Mouse (Mus musculus) limb, embryonic 12.5 days (tissue): ENCODE measurements around the gene 4930402H24Rik. TPM values are rescaled to one million over a fixed set of nuclear protein-coding genes. Genes with fewer than 3 reads are reported as not detected.

Experiments used
- ATAC-seq: fragments of 200-750 bp; cut with Nextera tagmentation; 2 replicates; pipeline ENCODE4 v1.8.0; 2017; ENCODE audit warnings: low read depth, moderate TSS enrichment; ENCODE audit not compliant: insufficient number of reproducible peaks, insufficient read depth, low FRiP score, low TSS enrichment
- H3K27ac ChIP-seq: fragments of 300-500 bp; sonication (generic); 2 replicates; pipeline ENCODE4 v1.5.1; 2016; ENCODE audit warnings: mild to moderate bottlenecking, moderate library complexity
- H3K27me3 ChIP-seq: fragments of 300-500 bp; sonication (generic); 2 replicates; pipeline ENCODE4 v1.6.1; 2016; ENCODE audit warnings: mild to moderate bottlenecking, moderate library complexity
- H3K36me3 ChIP-seq: fragments of 300-500 bp; sonication (generic); 2 replicates; pipeline ENCODE4 v1.6.1; 2016; ENCODE audit warnings: mild to moderate bottlenecking, moderate library complexity
- H3K4me1 ChIP-seq: fragments of 300-500 bp; sonication (generic); replicated peaks from 2 replicates; pipeline ENCODE4 v1.6.1; 2016
- H3K4me2 ChIP-seq: fragments of 300-500 bp; sonication (generic); 2 replicates; pipeline ENCODE4 v1.6.1; 2016; ENCODE audit warnings: mild to moderate bottlenecking, moderate library complexity
- H3K4me3 ChIP-seq: fragments of 300-500 bp; sonication (generic); replicated peaks from 2 replicates; pipeline ENCODE4 v1.5.1; 2016; ENCODE audit warnings: mild to moderate bottlenecking
- H3K9ac ChIP-seq: fragments of 300-500 bp; sonication (generic); replicated peaks from 2 replicates; pipeline ENCODE4 v1.6.1; 2016; ENCODE audit warnings: mild to moderate bottlenecking, moderate library complexity
- H3K9me3 ChIP-seq: fragments of 300-500 bp; sonication (generic); 2 replicates; pipeline ENCODE4 v1.6.1; 2016; ENCODE audit warnings: mild to moderate bottlenecking, moderate library complexity
- WGBS: fragments of 180-500 bp; shearing (Covaris S2); methylation state at CpG from one replicate; pipeline ENCODE4 v1.1.7; 2016; 5-methylcytosine and 5-hydroxymethylcytosine counted together
- polyA plus RNA-seq: library from polyadenylated mRNA; unstranded; fragments of >200 nt; fragmentation: Nextera tagmentation; extraction: Ambion mirVana; gene quantifications from 2 replicates; pipeline ENCODE4 v1.2.1, GENCODE M21; 2016

Gene 4930402H24Rik
- polyA plus RNA-seq, 1 experiment from 2014 or later, result 39.7 TPM

GRCm38 (mm10) chr2:130914873-130915272 is 8.7 kb upstream of the 4930402H24Rik start:
- no peak for ATAC-seq
- Histone ChIP-seq H3K9ac (no peak overlapping the region), H3K9me3 (no peaks in the 10 kb centered on the region), H3K36me3 (no peaks in the 10 kb centered on the region), H3K4me2 (no peak overlapping the region), H3K27ac (no peak overlapping the region), H3K4me3 (no peak overlapping the region), H3K27me3 (no peaks in the 10 kb centered on the region), H3K4me1 (peaks cover 13% of the 10 kb centered on the region)
- WGBS, result 65% methylated on average over 1 of the region's 1 CpGs

- WGBS, result 79% methylated on average over 1 of the region's 1 CpGs
- no peak for ATAC-seq
- peaks cover 23% of the 10 kb centered on the region for H3K4me1 ChIP-seq
- H3K9me3 ChIP-seq, result no peaks in the 10 kb centered on the region
- H3K27me3 ChIP-seq, result no peaks in the 10 kb centered on the region
- no peak overlapping the region for H3K9ac ChIP-seq
- H3K4me3 ChIP-seq, result no peak overlapping the region
- no peak overlapping the region for H3K4me2 ChIP-seq
- H3K36me3 ChIP-seq, result no peaks in the 10 kb centered on the region
- no peak overlapping the region for H3K27ac ChIP-seq
Measured at GRCm38 (mm10) chr2:130911691-130912090, 5.5 kb upstream of the 4930402H24Rik start.

GRCm38 (mm10) chr2:130906584-130907315 is 544 bp upstream of the 4930402H24Rik start:
- Histone ChIP-seq H3K4me3 (peak overlapping the region; percentile 100), H3K4me2 (peak overlapping the region; percentile 91), H3K4me1 (peaks cover 21% of the 10 kb centered on the region), H3K27me3 (no peaks in the 10 kb centered on the region), H3K9me3 (no peaks in the 10 kb centered on the region), H3K9ac (peak overlapping the region; percentile 93), H3K36me3 (no peaks in the 10 kb centered on the region; the same call in 1 of the 2 replicates), H3K27ac (peak overlapping the region; percentile 60)
- ATAC-seq, result peak; percentile 49; the same call in 1 of the 2 replicates
- WGBS, result under 1% methylated on average over 49 of the region's 58 CpGs

- 88% methylated on average over 2 of the region's 2 CpGs for WGBS
- no peak overlapping the region for H3K4me3 ChIP-seq
- H3K27ac ChIP-seq, result no peak overlapping the region
- H3K4me2 ChIP-seq, result no peak overlapping the region
- H3K9ac ChIP-seq, result no peak overlapping the region
- no peaks in the 10 kb centered on the region for H3K4me1 ChIP-seq
- H3K36me3 ChIP-seq, result peaks cover 4% of the 10 kb centered on the region; the same call in 1 of the 2 replicates
- no peaks in the 10 kb centered on the region for H3K9me3 ChIP-seq
- no peaks in the 10 kb centered on the region for H3K27me3 ChIP-seq
- no peak for ATAC-seq
Measured at GRCm38 (mm10) chr2:130898783-130899182, 7.4 kb downstream of the 4930402H24Rik start.

- no peaks in the 10 kb centered on the region for H3K27me3 ChIP-seq
- no peak for ATAC-seq
- WGBS, result 79% methylated on average over 2 of the region's 2 CpGs
- no peaks in the 10 kb centered on the region for H3K9me3 ChIP-seq
- no peak overlapping the region for H3K4me3 ChIP-seq
- no peaks in the 10 kb centered on the region for H3K4me1 ChIP-seq
- H3K27ac ChIP-seq, result no peak overlapping the region
- 0 out of 2 replicates have a peak, but pooled peaks cover 4% of the 10 kb centered on the region for H3K36me3 ChIP-seq
- no peak overlapping the region for H3K9ac ChIP-seq
- no peak overlapping the region for H3K4me2 ChIP-seq
Measured at GRCm38 (mm10) chr2:130897856-130898255, 8.3 kb downstream of the 4930402H24Rik start.

GRCm38 (mm10) chr2:130896944-130897343 is 9.3 kb downstream of the 4930402H24Rik start:
- 0 out of 2 replicates have a peak, but pooled peaks cover 6% of the 10 kb centered on the region for H3K36me3 ChIP-seq
- H3K4me2 ChIP-seq, result no peak overlapping the region
- ATAC-seq, result no peak
- H3K4me3 ChIP-seq, result no peak overlapping the region
- H3K27ac ChIP-seq, result no peak overlapping the region
- H3K27me3 ChIP-seq, result no peaks in the 10 kb centered on the region
- no peaks in the 10 kb centered on the region for H3K4me1 ChIP-seq
- no peaks in the 10 kb centered on the region for H3K9me3 ChIP-seq
- WGBS, result 70% methylated on average over 2 of the region's 2 CpGs
- H3K9ac ChIP-seq, result no peak overlapping the region

- ATAC-seq, result no peak
- WGBS, result 91% methylated on average over 1 of the region's 1 CpGs
Measured at GRCm38 (mm10) chr2:130887456-130887855, 18.8 kb downstream of the 4930402H24Rik start.

GRCm38 (mm10) chr2:130886983-130887382 is 19.2 kb downstream of the 4930402H24Rik start:
- H3K27me3 ChIP-seq, result no peaks in the 10 kb centered on the region
- no peak overlapping the region for H3K27ac ChIP-seq
- H3K4me3 ChIP-seq, result no peak overlapping the region
- H3K9me3 ChIP-seq, result no peaks in the 10 kb centered on the region
- peaks cover 12% of the 10 kb centered on the region for H3K36me3 ChIP-seq
- no peaks in the 10 kb centered on the region for H3K4me1 ChIP-seq
- H3K9ac ChIP-seq, result no peak overlapping the region
- ATAC-seq, result no peak
- H3K4me2 ChIP-seq, result no peak overlapping the region

More at GRCm38 (mm10) chr2:130887456-130887855, 18.8 kb downstream of the 4930402H24Rik start:
- H3K27me3 ChIP-seq, result no peaks in the 10 kb centered on the region
- H3K27ac ChIP-seq, result no peak overlapping the region
- no peaks in the 10 kb centered on the region for H3K9me3 ChIP-seq
- no peak overlapping the region for H3K9ac ChIP-seq
- H3K4me3 ChIP-seq, result no peak overlapping the region
- peaks cover 14% of the 10 kb centered on the region for H3K36me3 ChIP-seq
- H3K4me2 ChIP-seq, result no peak overlapping the region
- H3K4me1 ChIP-seq, result no peaks in the 10 kb centered on the region

GRCm38 (mm10) chr2:130877376-130877775 is 28.8 kb downstream of the 4930402H24Rik start:
- no peak overlapping the region for H3K9ac ChIP-seq
- H3K4me3 ChIP-seq, result no peak overlapping the region
- H3K27me3 ChIP-seq, result no peaks in the 10 kb centered on the region
- no peak overlapping the region for H3K4me2 ChIP-seq
- WGBS, result 70% methylated on average over 3 of the region's 3 CpGs
- ATAC-seq, result no peak
- H3K4me1 ChIP-seq, result no peaks in the 10 kb centered on the region
- H3K27ac ChIP-seq, result no peak overlapping the region
- no peaks in the 10 kb centered on the region for H3K9me3 ChIP-seq
- peaks cover 13% of the 10 kb centered on the region for H3K36me3 ChIP-seq

GRCm38 (mm10) chr2:130870916-130871315 is 35.3 kb downstream of the 4930402H24Rik start:
- no peak overlapping the region for H3K4me3 ChIP-seq
- peaks cover 5% of the 10 kb centered on the region; the same call in 1 of the 2 replicates for H3K36me3 ChIP-seq
- no peak overlapping the region for H3K27ac ChIP-seq
- no peaks in the 10 kb centered on the region for H3K9me3 ChIP-seq
- no peak for ATAC-seq
- H3K27me3 ChIP-seq, result no peaks in the 10 kb centered on the region
- no peaks in the 10 kb centered on the region for H3K4me1 ChIP-seq
- H3K9ac ChIP-seq, result no peak overlapping the region
- H3K4me2 ChIP-seq, result no peak overlapping the region
- WGBS, result 78% methylated on average over 5 of the region's 5 CpGs

GRCm38 (mm10) chr2:130862091-130862490 is 44.1 kb downstream of the 4930402H24Rik start:
- WGBS, result 86% methylated on average over 3 of the region's 3 CpGs
- Histone ChIP-seq H3K4me2 (no peak overlapping the region), H3K27me3 (no peaks in the 10 kb centered on the region), H3K27ac (no peak overlapping the region), H3K9ac (no peak overlapping the region), H3K4me1 (no peaks in the 10 kb centered on the region), H3K4me3 (no peak overlapping the region), H3K36me3 (no peaks in the 10 kb centered on the region), H3K9me3 (no peaks in the 10 kb centered on the region)
- ATAC-seq, result no peak

- 91% methylated on average over 1 of the region's 1 CpGs for WGBS
- ATAC-seq, result no peak
- H3K9ac ChIP-seq, result no peak overlapping the region
- no peaks in the 10 kb centered on the region for H3K4me1 ChIP-seq
- no peaks in the 10 kb centered on the region for H3K9me3 ChIP-seq
- no peak overlapping the region for H3K4me2 ChIP-seq
- no peak overlapping the region for H3K27ac ChIP-seq
- no peaks in the 10 kb centered on the region for H3K36me3 ChIP-seq
- H3K27me3 ChIP-seq, result no peaks in the 10 kb centered on the region
- no peak overlapping the region for H3K4me3 ChIP-seq
Measured at GRCm38 (mm10) chr2:130852964-130853363, 53.2 kb downstream of the 4930402H24Rik start.
